Mouse (Mus musculus) forebrain, embryonic 15.5 days (tissue): ENCODE data around the gene Gm37240. TPM values are rescaled to one million over a fixed set of nuclear protein-coding genes. Genes with fewer than 3 reads are reported as not detected.

ENCODE experiments used
- ATAC-seq: fragments of 200-750 bp; cut with Nextera tagmentation; replicated peaks from 2 replicates; pipeline ENCODE4 v1.8.0; 2017; ENCODE audit warnings: mild to moderate bottlenecking, moderate TSS enrichment, moderate library complexity
- H3K27ac ChIP-seq: fragments of 300-500 bp; sonication (generic); replicated peaks from 2 replicates; pipeline ENCODE4 v1.5.1; 2015; ENCODE audit warnings: mild to moderate bottlenecking, inconsistent platforms
- H3K27me3 ChIP-seq: fragments of 300-500 bp; sonication (generic); 2 replicates; pipeline ENCODE4 v1.6.1; 2015; ENCODE audit warnings: inconsistent platforms
- H3K36me3 ChIP-seq: fragments of 300-500 bp; sonication (generic); 2 replicates; pipeline ENCODE4 v1.6.1; 2015; ENCODE audit warnings: mild to moderate bottlenecking, inconsistent platforms
- H3K4me1 ChIP-seq: fragments of 300-500 bp; sonication (generic); 2 replicates; pipeline ENCODE4 v1.6.1; 2015; ENCODE audit warnings: inconsistent platforms
- H3K4me2 ChIP-seq: fragments of 300-500 bp; sonication (generic); replicated peaks from 2 replicates; pipeline ENCODE4 v1.6.1; 2015; ENCODE audit warnings: mild to moderate bottlenecking, inconsistent platforms
- H3K4me3 ChIP-seq: fragments of 300-500 bp; sonication (generic); 2 replicates; pipeline ENCODE4 v1.5.1; 2015; ENCODE audit warnings: mild to moderate bottlenecking, inconsistent platforms
- H3K9ac ChIP-seq: fragments of 300-500 bp; sonication (generic); replicated peaks from 2 replicates; pipeline ENCODE4 v1.6.1; 2015; ENCODE audit warnings: mild to moderate bottlenecking, inconsistent platforms
- H3K9me3 ChIP-seq: fragments of 300-500 bp; sonication (generic); 2 replicates; pipeline ENCODE4 v1.6.1; 2016; ENCODE audit warnings: inconsistent platforms
- WGBS: fragments of 180-500 bp; shearing (Covaris S2); methylation state at CpG from one replicate; pipeline ENCODE4 v1.1.7; 2015; ENCODE audit warnings: mixed read lengths; 5-methylcytosine and 5-hydroxymethylcytosine counted together
- polyA plus RNA-seq: library from polyadenylated mRNA; unstranded; fragments of >200 nt; fragmentation: Nextera tagmentation; extraction: Ambion mirVana; gene quantifications from 2 replicates; pipeline ENCODE4 v1.2.1, GENCODE M21; 2015

The Gm37240 gene
- polyA plus RNA-seq, 1 experiment from 2014 or later: 2.2 TPM

DNA sequence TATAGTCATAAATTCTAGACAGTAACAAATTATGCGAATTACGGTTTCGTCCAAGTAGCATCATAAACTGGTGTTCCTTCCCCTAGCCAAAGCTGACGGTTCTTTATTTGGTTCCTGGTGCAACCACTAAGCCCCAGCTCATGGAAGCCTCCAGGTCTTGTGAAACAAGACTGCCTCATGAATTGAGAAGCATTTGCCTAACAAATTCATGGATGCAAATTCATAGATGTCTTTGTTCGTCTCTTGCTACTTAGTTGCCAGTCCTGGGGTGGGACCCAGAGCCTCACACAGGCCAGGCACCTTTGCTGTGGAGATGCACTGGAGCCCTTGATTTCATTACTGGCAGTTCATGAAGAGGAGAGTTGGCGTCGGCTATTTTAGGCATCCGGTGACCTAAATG lies 445.1 kb downstream of the Gm37240 start:
- WGBS: 89% methylated on average over 8 of the region's 8 CpGs
- Histone ChIP-seq H3K4me3 (no peak overlapping the region), H3K36me3 (no peaks in the 10 kb centered on the region), H3K27me3 (no peaks in the 10 kb centered on the region), H3K9ac (no peak overlapping the region), H3K4me1 (no peaks in the 10 kb centered on the region), H3K9me3 (no peaks in the 10 kb centered on the region), H3K4me2 (no peak overlapping the region), H3K27ac (no peak overlapping the region)
- ATAC-seq: no peak

DNA sequence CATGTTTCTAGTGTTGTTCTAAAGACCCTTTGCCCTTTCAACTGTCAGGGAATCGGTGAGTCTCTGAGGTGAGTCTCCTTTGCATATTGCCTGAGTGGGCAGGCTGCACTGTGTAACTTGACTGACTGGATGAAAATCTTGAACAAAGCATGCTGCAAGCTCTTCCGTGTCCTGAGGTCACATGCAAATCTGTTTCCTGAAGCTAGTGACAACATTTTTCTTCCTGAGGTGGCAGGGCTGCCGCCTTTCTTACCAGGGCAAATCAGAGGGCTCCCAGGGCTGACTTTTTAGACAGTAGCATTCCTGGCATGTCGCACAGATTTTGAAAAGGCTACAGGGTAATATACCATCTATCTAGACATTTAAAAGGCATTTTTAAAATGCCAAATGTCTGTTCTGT lies 451.9 kb downstream of the Gm37240 start:
- no peaks in the 10 kb centered on the region for H3K4me1 ChIP-seq
- H3K4me3 ChIP-seq: no peak overlapping the region
- WGBS: 70% methylated on average over 4 of the region's 4 CpGs
- H3K9me3 ChIP-seq: no peaks in the 10 kb centered on the region
- H3K36me3 ChIP-seq: no peaks in the 10 kb centered on the region
- ATAC-seq: no peak
- no peak overlapping the region for H3K4me2 ChIP-seq
- no peak overlapping the region for H3K27ac ChIP-seq
- H3K9ac ChIP-seq: no peak overlapping the region
- H3K27me3 ChIP-seq: no peaks in the 10 kb centered on the region

DNA sequence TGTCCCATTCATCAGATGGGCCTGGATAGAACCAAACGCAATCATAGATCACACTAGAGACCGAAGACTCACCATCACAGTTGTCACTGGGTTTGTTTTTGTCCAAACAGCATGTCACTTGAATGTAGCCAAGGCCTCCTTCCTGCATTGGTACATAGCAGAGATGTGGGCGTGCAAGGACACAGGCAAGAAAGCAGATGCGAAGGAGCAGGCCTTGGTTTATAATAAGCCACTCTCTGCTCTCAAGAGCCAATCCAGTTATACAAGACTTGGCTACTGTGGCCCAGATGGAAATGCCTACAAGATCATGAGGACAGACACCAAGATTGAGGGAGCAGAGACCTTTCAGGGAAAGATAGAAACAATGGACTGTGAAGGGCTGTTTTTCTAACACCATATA lies 456.1 kb downstream of the Gm37240 start:
- Histone ChIP-seq H3K9me3 (no peaks in the 10 kb centered on the region), H3K27ac (no peak overlapping the region), H3K36me3 (no peaks in the 10 kb centered on the region), H3K4me1 (no peaks in the 10 kb centered on the region), H3K4me2 (no peak overlapping the region), H3K27me3 (no peaks in the 10 kb centered on the region), H3K9ac (no peak overlapping the region), H3K4me3 (no peak overlapping the region)
- 94% methylated on average over 4 of the region's 4 CpGs for WGBS
- no peak for ATAC-seq

DNA sequence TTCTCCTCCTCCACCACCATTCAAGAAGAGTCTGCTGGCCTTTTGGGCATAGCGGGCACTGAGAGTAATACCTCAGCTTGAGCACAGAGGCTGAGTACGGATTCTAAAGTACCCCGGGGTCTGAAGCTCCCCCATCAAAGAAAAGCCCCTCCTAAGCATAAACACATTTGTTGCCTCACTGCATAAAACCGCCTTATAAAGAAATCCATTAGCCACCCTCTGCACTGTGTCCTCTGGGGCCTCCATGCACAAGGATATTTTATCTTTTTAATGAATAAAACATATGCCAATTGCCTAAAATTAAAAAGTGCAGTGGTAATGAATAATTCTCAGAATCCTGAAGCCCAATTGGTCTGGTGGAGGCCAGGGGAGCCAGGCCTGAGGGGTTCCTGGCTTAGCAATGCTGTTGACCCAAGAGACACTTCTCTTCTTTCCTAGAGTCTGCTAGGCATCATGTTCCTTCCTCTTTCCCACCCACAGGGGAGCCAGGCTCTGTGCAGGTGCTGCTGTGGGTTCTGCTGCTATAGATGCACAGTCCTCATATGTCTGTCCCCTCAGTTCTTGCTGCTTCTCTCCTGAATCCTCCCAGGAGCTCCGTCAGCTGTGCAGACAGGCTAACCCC lies 463.8 kb downstream of the Gm37240 start:
- Histone ChIP-seq H3K4me2 (no peak overlapping the region), H3K27me3 (no peaks in the 10 kb centered on the region), H3K36me3 (no peaks in the 10 kb centered on the region), H3K4me1 (no peaks in the 10 kb centered on the region), H3K9me3 (no peaks in the 10 kb centered on the region), H3K4me3 (no peak overlapping the region), H3K9ac (no peak overlapping the region), H3K27ac (no peak overlapping the region)
- ATAC-seq: no peak
- 59% methylated on average over 5 of the region's 5 CpGs for WGBS

DNA sequence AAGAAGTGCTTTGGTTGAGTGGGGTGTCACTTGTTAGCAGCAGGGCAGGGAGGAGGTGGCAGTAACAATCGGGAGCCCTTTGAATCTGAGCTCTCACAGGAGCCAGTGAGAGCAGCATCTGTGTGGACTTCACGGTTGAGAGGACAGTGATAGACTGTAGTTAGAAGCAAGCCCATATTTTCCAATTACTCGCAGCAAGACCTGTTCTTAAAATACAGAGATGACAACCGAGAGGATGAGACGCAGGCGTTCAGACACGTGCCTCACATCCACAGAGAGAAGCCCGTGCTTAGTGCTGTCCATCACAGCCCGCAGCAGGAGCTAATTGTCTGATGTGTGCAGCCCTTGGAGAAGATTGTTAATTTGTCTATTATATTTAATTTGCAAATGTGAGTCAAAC lies 465.9 kb downstream of the Gm37240 start:
- ATAC-seq: no peak
- Histone ChIP-seq H3K9me3 (no peaks in the 10 kb centered on the region), H3K36me3 (no peaks in the 10 kb centered on the region), H3K27ac (no peak overlapping the region), H3K9ac (no peak overlapping the region), H3K27me3 (no peaks in the 10 kb centered on the region), H3K4me1 (no peaks in the 10 kb centered on the region), H3K4me2 (no peak overlapping the region), H3K4me3 (no peak overlapping the region)
- 78% methylated on average over 9 of the region's 9 CpGs for WGBS

DNA sequence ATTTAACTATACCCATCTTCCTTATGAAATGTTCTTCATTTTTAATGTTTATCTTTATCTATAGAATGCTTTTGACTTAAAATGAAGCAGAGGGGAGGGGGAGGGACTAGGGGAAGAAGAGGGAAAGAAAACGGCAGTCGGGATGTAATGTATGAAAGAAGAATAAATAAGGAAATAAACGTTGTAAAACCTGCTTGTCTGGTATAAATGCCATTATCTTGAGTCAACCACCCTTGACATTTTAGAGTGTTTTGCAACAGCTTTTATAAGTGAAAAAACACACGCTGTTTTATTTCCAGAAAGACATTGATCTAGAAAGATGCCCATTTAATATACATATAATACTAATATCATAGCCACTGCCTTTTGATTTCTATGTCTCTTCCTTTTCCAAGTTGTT lies 469.7 kb downstream of the Gm37240 start:
- ATAC-seq: no peak
- WGBS: 83% methylated on average over 4 of the region's 4 CpGs
- H3K4me1 ChIP-seq: no peaks in the 10 kb centered on the region

DNA sequence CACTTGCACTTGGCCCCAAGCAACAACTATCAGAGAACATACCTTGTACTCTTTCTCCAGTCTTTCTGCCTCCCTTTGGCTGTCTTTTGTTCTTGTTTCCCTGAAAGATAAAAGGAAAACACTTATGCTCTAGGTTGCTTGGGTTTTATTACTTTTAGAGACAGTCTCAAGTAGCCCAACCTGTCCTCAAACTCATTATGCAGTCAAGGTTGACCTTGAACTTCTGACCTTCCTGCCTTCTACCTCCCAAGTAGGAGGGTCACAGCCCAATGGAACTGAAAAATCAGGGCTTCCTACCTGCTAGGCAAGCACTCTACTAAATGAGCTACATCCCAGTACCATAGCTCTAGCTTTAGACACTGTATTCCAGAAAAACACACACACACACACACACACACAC lies 488.5 kb downstream of the Gm37240 start:
- Histone ChIP-seq H3K4me3 (no peak overlapping the region), H3K4me1 (no peaks in the 10 kb centered on the region), H3K9me3 (no peaks in the 10 kb centered on the region), H3K27ac (no peak overlapping the region), H3K27me3 (no peaks in the 10 kb centered on the region), H3K36me3 (no peaks in the 10 kb centered on the region), H3K9ac (no peak overlapping the region), H3K4me2 (no peak overlapping the region)
- ATAC-seq: no peak

More for the DNA sequence above, 469.7 kb downstream of the Gm37240 start:
- Histone ChIP-seq H3K4me3 (no peak overlapping the region), H3K27me3 (no peaks in the 10 kb centered on the region), H3K4me2 (no peak overlapping the region), H3K9ac (no peak overlapping the region), H3K36me3 (no peaks in the 10 kb centered on the region), H3K9me3 (no peaks in the 10 kb centered on the region), H3K27ac (no peak overlapping the region)

DNA sequence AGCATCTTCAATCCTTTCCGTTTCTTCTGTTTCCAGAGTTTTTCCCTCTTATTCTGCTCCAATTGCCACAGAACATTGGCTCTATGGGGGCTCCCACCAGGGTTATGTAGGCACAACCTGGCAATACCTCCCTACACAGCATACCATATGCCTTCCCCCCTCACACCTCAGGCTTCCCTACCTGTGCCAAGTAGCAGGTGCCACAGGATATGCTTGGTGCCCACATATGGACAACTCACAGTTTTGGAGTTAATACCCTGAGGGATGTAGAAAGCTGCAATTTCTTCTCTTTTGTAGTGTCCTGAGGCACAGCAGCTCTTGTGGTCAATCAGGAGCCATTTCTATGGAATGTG lies 488.9 kb downstream of the Gm37240 start:
- Histone ChIP-seq H3K9ac (no peak overlapping the region), H3K27ac (no peak overlapping the region), H3K4me3 (no peak overlapping the region), H3K4me1 (no peaks in the 10 kb centered on the region), H3K4me2 (no peak overlapping the region), H3K9me3 (no peaks in the 10 kb centered on the region), H3K36me3 (no peaks in the 10 kb centered on the region), H3K27me3 (no peaks in the 10 kb centered on the region)
- ATAC-seq: no peak
- 95% methylated on average over 1 of the region's 1 CpGs for WGBS

DNA sequence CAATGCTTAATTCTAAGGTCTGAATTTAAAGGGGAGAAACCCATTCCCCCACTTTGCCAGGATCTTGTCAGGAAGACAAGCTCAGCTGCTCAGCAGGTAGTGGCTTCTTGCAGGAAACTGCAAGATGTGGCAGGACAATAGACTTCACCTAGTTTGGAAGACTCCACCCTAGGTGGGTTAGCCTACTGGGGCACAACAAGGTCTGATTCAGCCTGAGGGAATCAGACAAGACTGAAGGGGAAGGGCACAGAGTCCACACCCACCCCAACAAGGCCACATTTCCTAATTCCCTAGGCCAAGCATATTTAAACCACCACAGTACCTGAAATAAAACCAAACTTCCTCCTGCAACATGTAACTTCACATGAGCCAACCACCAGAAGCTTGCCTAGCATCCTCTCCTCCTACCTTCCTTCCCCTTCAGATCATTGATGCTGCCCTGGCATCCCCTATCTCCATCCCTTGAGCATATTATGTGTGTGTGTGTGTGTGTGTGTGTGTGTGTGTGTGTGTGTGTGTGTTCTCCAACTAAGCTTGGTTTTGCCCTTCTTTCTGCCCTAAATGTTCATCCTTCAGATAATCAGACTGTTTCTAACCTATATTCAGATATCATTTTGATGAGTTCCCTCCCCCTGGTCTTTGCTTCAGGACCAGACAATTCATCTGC lies 489.4 kb downstream of the Gm37240 start:
- H3K4me2 ChIP-seq: no peak overlapping the region
- H3K9me3 ChIP-seq: no peaks in the 10 kb centered on the region
- no peaks in the 10 kb centered on the region for H3K36me3 ChIP-seq
- no peaks in the 10 kb centered on the region for H3K4me1 ChIP-seq
- H3K4me3 ChIP-seq: no peak overlapping the region
- H3K27ac ChIP-seq: no peak overlapping the region
- H3K9ac ChIP-seq: no peak overlapping the region
- H3K27me3 ChIP-seq: no peaks in the 10 kb centered on the region
- no peak for ATAC-seq

DNA sequence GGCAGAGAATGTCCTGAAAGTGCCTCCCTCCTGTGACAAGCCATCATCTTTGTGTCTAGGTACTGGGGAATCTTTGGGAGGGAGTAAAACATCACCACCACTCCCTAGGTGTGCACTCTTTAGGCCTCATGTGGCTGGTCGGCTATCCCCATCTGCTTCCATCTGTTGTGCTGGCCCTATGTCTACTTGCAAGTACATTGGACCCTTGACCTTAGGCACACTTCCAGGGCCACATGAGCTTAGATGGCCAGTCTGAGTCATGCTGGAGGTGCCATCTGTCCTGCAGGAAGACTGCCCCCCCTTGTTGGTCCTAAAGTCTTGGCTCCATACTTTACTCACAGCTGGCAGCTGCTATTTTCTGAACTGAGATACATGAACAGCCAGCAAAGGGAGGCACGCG lies 493.9 kb downstream of the Gm37240 start:
- H3K9me3 ChIP-seq: no peaks in the 10 kb centered on the region
- no peak overlapping the region for H3K9ac ChIP-seq
- H3K4me1 ChIP-seq: no peaks in the 10 kb centered on the region
- 96% methylated on average over 3 of the region's 3 CpGs for WGBS
- H3K4me3 ChIP-seq: no peak overlapping the region
- H3K27me3 ChIP-seq: no peaks in the 10 kb centered on the region
- no peak overlapping the region for H3K27ac ChIP-seq
- no peaks in the 10 kb centered on the region for H3K36me3 ChIP-seq
- no peak overlapping the region for H3K4me2 ChIP-seq
- ATAC-seq: no peak

DNA sequence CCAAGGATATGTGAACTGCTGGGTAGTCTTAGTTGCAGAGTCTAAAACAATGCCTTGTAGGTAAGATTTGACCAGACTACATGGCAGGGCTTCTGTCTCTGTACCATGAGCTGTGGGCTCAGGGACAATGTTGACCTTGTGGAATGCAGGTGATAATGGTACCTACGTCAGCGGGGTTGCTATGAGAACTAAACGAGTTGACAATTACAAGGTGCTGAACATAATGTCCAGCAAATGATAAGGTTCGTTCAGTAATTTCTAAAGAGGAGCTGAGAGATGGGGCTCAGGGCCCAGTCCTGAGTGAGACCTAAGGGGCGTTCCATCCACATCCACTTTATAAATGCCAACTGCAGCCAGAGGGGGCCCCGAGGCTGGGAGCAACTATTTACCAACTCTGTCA lies 495.6 kb downstream of the Gm37240 start:
- Histone ChIP-seq H3K9me3 (no peaks in the 10 kb centered on the region), H3K9ac (no peak overlapping the region), H3K36me3 (no peaks in the 10 kb centered on the region), H3K27ac (no peak overlapping the region), H3K4me1 (no peaks in the 10 kb centered on the region), H3K4me2 (no peak overlapping the region), H3K27me3 (no peaks in the 10 kb centered on the region), H3K4me3 (no peak overlapping the region)
- WGBS: 93% methylated on average over 6 of the region's 6 CpGs
- no peak for ATAC-seq

DNA sequence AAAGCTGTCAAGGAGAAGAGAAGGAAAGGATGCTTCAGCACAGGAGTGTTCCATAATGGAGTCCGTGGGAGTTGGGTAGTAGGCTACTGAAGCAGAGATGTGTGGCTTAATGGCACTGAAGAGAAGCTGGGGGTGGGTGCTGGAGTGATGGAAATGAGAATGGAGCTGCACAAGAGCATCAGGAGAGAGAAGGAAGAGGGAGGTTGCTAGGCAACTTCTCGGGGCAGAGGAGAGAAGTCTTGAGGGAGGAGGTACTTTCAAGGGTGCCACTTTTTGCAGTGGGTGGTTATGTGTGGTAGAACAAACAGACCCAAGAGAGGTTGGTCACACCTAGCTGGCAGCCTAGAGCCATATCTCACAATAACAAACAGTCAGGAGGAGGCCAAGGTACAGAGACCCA lies 496.2 kb downstream of the Gm37240 start:
- H3K4me3 ChIP-seq: no peak overlapping the region
- H3K27me3 ChIP-seq: no peaks in the 10 kb centered on the region
- WGBS: 73% methylated on average over 2 of the region's 2 CpGs
- H3K36me3 ChIP-seq: no peaks in the 10 kb centered on the region
- no peak overlapping the region for H3K4me2 ChIP-seq
- H3K9ac ChIP-seq: no peak overlapping the region
- ATAC-seq: no peak
- no peak overlapping the region for H3K27ac ChIP-seq
- no peaks in the 10 kb centered on the region for H3K4me1 ChIP-seq
- H3K9me3 ChIP-seq: no peaks in the 10 kb centered on the region

DNA sequence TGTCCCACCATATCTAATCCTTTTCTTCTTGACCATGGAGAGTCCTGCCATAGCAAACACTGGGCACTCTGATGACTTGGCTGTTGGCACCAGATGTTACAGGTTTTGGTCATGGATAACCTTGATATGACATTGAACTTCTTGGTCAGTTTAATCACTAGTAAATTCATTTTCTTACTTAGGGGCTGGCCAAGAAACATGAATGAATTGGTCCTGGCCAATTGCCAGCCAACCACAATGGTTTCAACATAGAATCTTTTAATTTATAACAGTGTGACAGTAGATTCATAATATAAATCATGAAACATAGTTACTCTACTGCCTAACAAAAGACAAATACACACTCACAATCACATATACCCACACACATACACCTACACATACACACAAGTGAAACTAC lies 501.9 kb downstream of the Gm37240 start:
- H3K9ac ChIP-seq: no peak overlapping the region
- H3K27me3 ChIP-seq: no peaks in the 10 kb centered on the region
- no peaks in the 10 kb centered on the region for H3K9me3 ChIP-seq
- ATAC-seq: no peak
- no peaks in the 10 kb centered on the region for H3K4me1 ChIP-seq
- H3K27ac ChIP-seq: no peak overlapping the region
- no peak overlapping the region for H3K4me3 ChIP-seq
- no peaks in the 10 kb centered on the region for H3K36me3 ChIP-seq
- H3K4me2 ChIP-seq: no peak overlapping the region
